ENCODE assay signal across 11 mouse cellular contexts in the genomic region with DNA sequence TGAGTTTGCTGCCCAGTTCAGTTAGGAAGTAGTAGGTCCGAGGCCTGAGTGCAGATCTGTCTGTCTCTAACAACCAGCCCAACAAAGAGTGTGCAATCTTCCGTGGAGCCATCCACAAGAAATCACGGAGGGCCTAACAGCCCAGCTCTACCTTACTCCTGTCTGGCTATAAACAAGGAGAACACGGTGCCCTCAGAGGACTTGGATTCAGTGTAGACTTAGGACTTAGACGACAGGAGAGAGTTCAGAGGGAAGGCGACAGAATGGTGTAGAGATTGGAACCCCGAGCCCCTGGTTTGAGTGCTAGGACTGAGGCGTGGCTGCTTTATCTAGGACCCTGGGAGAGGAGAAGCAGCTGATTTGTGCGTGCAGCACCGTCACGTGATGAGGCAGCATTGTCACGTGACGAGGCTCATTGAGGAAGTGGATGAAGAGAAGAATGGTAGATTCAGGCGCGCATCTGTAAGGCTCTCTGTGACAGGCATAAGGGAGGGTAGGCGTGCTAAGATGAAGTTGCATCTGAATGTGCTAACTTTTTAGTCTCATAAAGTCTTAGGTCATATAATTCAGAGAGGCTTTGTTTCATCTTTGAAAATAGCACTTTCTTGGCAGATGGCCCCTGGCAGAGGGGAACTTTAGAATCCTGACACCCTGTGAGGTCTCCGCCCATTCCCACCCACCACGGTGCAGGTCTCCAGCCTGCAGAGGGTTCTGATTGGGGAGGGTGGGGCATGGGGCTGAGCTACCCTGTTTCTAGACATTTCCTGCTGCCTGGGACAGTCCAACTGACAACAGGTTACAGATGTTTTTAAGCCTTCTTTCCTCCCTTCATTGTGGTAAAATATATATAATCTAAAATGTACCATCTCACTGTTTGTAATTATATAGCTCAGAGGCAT. TPM values are rescaled to one million over a fixed set of nuclear protein-coding genes. Genes with fewer than 3 reads are reported as not detected.
DNase-seq lines count a peak whose midpoint lies in the region; ATAC-seq and TF ChIP-seq lines count a peak whose summit lies in the region.
"Had no signal": no experiment of that assay in that cellular context is flagged by ENCODE, and none has a peak within 500 bp of the region (broad histone marks: within the 10 kb centered on the region; RNA-seq: fewer than 3 reads in every experiment).

No protein-coding gene starts in this region.

- WGBS in kidney, adult 2 months: 52% methylated on average over 18 of the region's 18 CpGs
- 66% methylated on average over 18 of the region's 18 CpGs for WGBS in stomach, embryonic 14.5 days
- 74% methylated on average over 18 of the region's 18 CpGs for WGBS in forebrain, embryonic 12.5 days

- peaks cover 30% of the 10 kb centered on the region for H3K4me1 ChIP-seq in kidney, adult 2 months (ENCODE audit: control insufficient read depth, insufficient read depth, low read length)
- H3K4me1 ChIP-seq in stomach, embryonic 14.5 days (ENCODE audit: control insufficient read depth, insufficient read depth, low read length): peaks cover 9% of the 10 kb centered on the region; the same call in 1 of the 2 replicates
- peaks cover 7% of the 10 kb centered on the region for H3K4me1 ChIP-seq in forebrain, embryonic 12.5 days

- TF ChIP-seq CTCF in kidney, adult 2 months (conservative IDR thresholded peaks at IDR 0.05; ENCODE audit: insufficient read depth, insufficient read length, low read depth, low read length): no peak

- peak; percentile 56; the same call in 1 of the 2 replicates for ATAC-seq in stomach, embryonic 14.5 days (ENCODE audit: insufficient number of reproducible peaks, insufficient read depth, low FRiP score, low read depth)
- no peak for ATAC-seq in forebrain, embryonic 12.5 days (ENCODE audit: low FRiP score)

- no peaks in the 10 kb centered on the region for H3K27me3 ChIP-seq in kidney, adult 2 months (replicated peaks; ENCODE audit: control insufficient read depth, insufficient read depth, low read length)
- H3K27me3 ChIP-seq in stomach, embryonic 14.5 days (ENCODE audit: control insufficient read depth, insufficient read depth, low read length): no peaks in the 10 kb centered on the region
- H3K27me3 ChIP-seq in forebrain, embryonic 12.5 days: no peaks in the 10 kb centered on the region

- no peak overlapping the region for H3K4me3 ChIP-seq in kidney, adult 2 months (ENCODE audit: insufficient read depth, low read depth, low read length)
- H3K4me3 ChIP-seq in stomach, embryonic 14.5 days (ENCODE audit: low read depth, low read length): no peak overlapping the region
- H3K4me3 ChIP-seq in forebrain, embryonic 12.5 days (replicated peaks): no peak overlapping the region

- H3K9ac ChIP-seq in stomach, embryonic 14.5 days (replicated peaks; ENCODE audit: low read depth, low read length): no peak overlapping the region
- H3K9ac ChIP-seq in forebrain, embryonic 12.5 days: no peak overlapping the region

- H3K36me3 ChIP-seq in kidney, adult 2 months (ENCODE audit: control insufficient read depth, insufficient read depth, low read length): no peaks in the 10 kb centered on the region
- H3K36me3 ChIP-seq in stomach, embryonic 14.5 days (ENCODE audit: control insufficient read depth, insufficient read depth, low read length): no peaks in the 10 kb centered on the region
- H3K36me3 ChIP-seq in forebrain, embryonic 12.5 days (replicated peaks): no peaks in the 10 kb centered on the region

- peak; percentile 40 for DNase-seq in kidney, adult 2 months
- DNase-seq in kidney, adult 9 months: no peak
- DNase-seq in WW6 (ENCODE audit: low read depth, low spot score) (peak; percentile 31), liver (peak; percentile 56)
- no peak for DNase-seq in ovary, postnatal 14 days (ENCODE audit: low spot score)
- DNase-seq in kidney, postnatal 25 days: no peak
- DNase-seq: heart, postnatal 10 days; lung, postnatal 4 days; right cerebral cortex, postnatal 14 days had no signal

- H3K9me3 ChIP-seq in stomach, embryonic 14.5 days (ENCODE audit: control insufficient read depth, low read depth, low read length): no peaks in the 10 kb centered on the region
- peaks cover under 1% of the 10 kb centered on the region; the same call in 1 of the 2 replicates for H3K9me3 ChIP-seq in forebrain, embryonic 12.5 days

- H3K27ac ChIP-seq in kidney, adult 2 months (ENCODE audit: insufficient read depth, low read depth, low read length): peak overlapping the region; percentile 14
- no peak overlapping the region for H3K27ac ChIP-seq in stomach, embryonic 14.5 days (ENCODE audit: low read length)
- H3K27ac ChIP-seq in forebrain, embryonic 12.5 days: no peak overlapping the region

- no peak for TF ChIP-seq POLR2A in kidney, adult 2 months (IDR thresholded peaks at IDR 0.05; ENCODE audit: low read depth, low read length)

- H3K4me2 ChIP-seq in stomach, embryonic 14.5 days (replicated peaks; ENCODE audit: low read depth, low read length): no peak overlapping the region; the same call in 1 of the 2 replicates
- no peak overlapping the region for H3K4me2 ChIP-seq in forebrain, embryonic 12.5 days

RNA-seq across cellular contexts. Expression of a gene that starts 59.1 kb away (rescaled TPM):
- polyA plus RNA-seq in kidney, adult 2 months (2012; rRNA removed): 40.3 and 47.0 TPM in 2 replicates
- polyA plus RNA-seq in stomach, embryonic 14.5 days (2014; fragmentation: Nextera tagmentation; extraction: Ambion mirVana): 46.4 and 52.9 TPM in 2 replicates
- polyA plus RNA-seq in forebrain, embryonic 12.5 days (2016; fragmentation: Nextera tagmentation; extraction: Ambion mirVana): 34.6 and 36.3 TPM in 2 replicates

Comparison
In these comparisons a context has a peak if more than half of its experiments do, and no peak if none do; other contexts are left out.
1. DNase-seq: peak in kidney, adult 2 months (single experiment), WW6 (single experiment) and liver (single experiment); none in kidney, adult 9 months (single experiment), ovary, postnatal 14 days (single experiment) and kidney, postnatal 25 days (0 of 2).